Mouse (Mus musculus) embryo, embryonic 9.5 days (tissue): Measurements from ENCODE around the gene Ap4e1.
A peak's percentile ranks its signal among the peaks of the same experiment; 100 is the strongest.

ENCODE experiments used
- DNase-seq: peaks from one replicate; pipeline ENCODE4 v3.0.0-alpha.2; 2017; ENCODE audit errors: extremely low spot score

Ap4e1 gene

GRCm38 (mm10) chr2:127008469-127008998 lies at the start of gene Ap4e1:
Ap4e1 (plus strand) TSS chr2:127008717.
- peak; percentile 96 for DNase-seq

- DNase-seq, result no peak
These were observed 46.8 kb upstream of the Ap4e1 start for GRCm38 (mm10) chr2:126961696-126962095.

- DNase-seq, result no peak
These were observed 31.1 kb upstream of the Ap4e1 start for GRCm38 (mm10) chr2:126977428-126977827.

GRCm38 (mm10) chr2:126983221-126983620 lies 25.3 kb upstream of the Ap4e1 start:
- DNase-seq, result no peak

GRCm38 (mm10) chr2:126989919-126990318 lies 18.6 kb upstream of the Ap4e1 start:
- DNase-seq, result no peak

- no peak for DNase-seq
These were observed 15.8 kb upstream of the Ap4e1 start for GRCm38 (mm10) chr2:126992742-126993141.

GRCm38 (mm10) chr2:126994384-126995166 lies 13.9 kb upstream of the Ap4e1 start:
- no peak for DNase-seq

- peak; percentile 34 for DNase-seq
These were observed 11.8 kb upstream of the Ap4e1 start for GRCm38 (mm10) chr2:126996737-126997136.

GRCm38 (mm10) chr2:126998219-126998618 lies 10.3 kb upstream of the Ap4e1 start:
- DNase-seq, result no peak

GRCm38 (mm10) chr2:127000406-127001324 lies 7.9 kb upstream of the Ap4e1 start:
- no peak for DNase-seq

- DNase-seq, result no peak
These were observed 4.5 kb upstream of the Ap4e1 start for GRCm38 (mm10) chr2:127004046-127004445.

- peak; percentile 49 for DNase-seq
These were observed 1.7 kb upstream of the Ap4e1 start for GRCm38 (mm10) chr2:127006634-127007370.

- no peak for DNase-seq
These were observed 1.0 kb upstream of the Ap4e1 start for GRCm38 (mm10) chr2:127007509-127007908.

- no peak for DNase-seq
These were observed 26.6 kb downstream of the Ap4e1 start for GRCm38 (mm10) chr2:127035006-127035605.

GRCm38 (mm10) chr2:127037299-127037698 lies 28.8 kb downstream of the Ap4e1 start:
- no peak for DNase-seq

GRCm38 (mm10) chr2:127061471-127061870 lies 53.0 kb downstream of the Ap4e1 start:
- DNase-seq, result no peak

- DNase-seq, result no peak
These were observed 60.3 kb downstream of the Ap4e1 start for GRCm38 (mm10) chr2:127068806-127069205.

- DNase-seq, result peak; percentile 8
These were observed 61.4 kb downstream of the Ap4e1 start for GRCm38 (mm10) chr2:127069781-127070434.

- DNase-seq, result peak; percentile 90
These were observed 61.9 kb downstream of the Ap4e1 start, which contains the start of gene Blvra for GRCm38 (mm10) chr2:127070435-127070841. Blvra (plus strand) TSS chr2:127070665.

GRCm38 (mm10) chr2:127070879-127071278 lies 62.4 kb downstream of the Ap4e1 start:
- no peak for DNase-seq

GRCm38 (mm10) chr2:127074116-127074515 lies 65.6 kb downstream of the Ap4e1 start:
- no peak for DNase-seq
